Mouse (Mus musculus) neural tube, embryonic 14.5 days (tissue): ENCODE data around the gene Arhgap31. TPM values are rescaled to one million over a fixed set of nuclear protein-coding genes. Genes with fewer than 3 reads are reported as not detected.

Source experiments
- ATAC-seq: fragments of 200-750 bp; cut with Nextera tagmentation; 2 replicates; pipeline ENCODE4 v1.8.0; 2017; ENCODE audit warnings: low read depth, mild to moderate bottlenecking, moderate TSS enrichment, moderate library complexity
- H3K27ac ChIP-seq: fragments of 300-500 bp; sonication (generic); 2 replicates; pipeline ENCODE4 v1.5.1; 2014; ENCODE audit warnings: low read depth, mild to moderate bottlenecking, control low read depth, low read length, moderate library complexity, mixed read lengths
- H3K27me3 ChIP-seq: fragments of 300-500 bp; sonication (generic); 2 replicates; pipeline ENCODE4 v1.6.1; 2014; ENCODE audit warnings: low read length; ENCODE audit not compliant: control insufficient read depth, insufficient read depth
- H3K36me3 ChIP-seq: fragments of 300-500 bp; sonication (generic); 2 replicates; pipeline ENCODE4 v1.6.1; 2014; ENCODE audit warnings: low read length, mixed read lengths; ENCODE audit not compliant: control insufficient read depth, insufficient read depth
- H3K4me1 ChIP-seq: fragments of 300-500 bp; sonication (generic); 2 replicates; pipeline ENCODE4 v1.6.1; 2014; ENCODE audit warnings: low read length; ENCODE audit not compliant: control insufficient read depth, insufficient read depth
- H3K4me2 ChIP-seq: fragments of 300-500 bp; sonication (generic); 2 replicates; pipeline ENCODE4 v1.6.1; 2014; ENCODE audit warnings: mild to moderate bottlenecking, low read depth, low read length, control low read depth
- H3K4me3 ChIP-seq: fragments of 300-500 bp; sonication (generic); 2 replicates; pipeline ENCODE4 v1.5.1; 2014; ENCODE audit warnings: low read depth, low read length, control low read depth, mixed read lengths
- H3K9ac ChIP-seq: fragments of 300-500 bp; sonication (generic); replicated peaks from 2 replicates; pipeline ENCODE4 v1.6.1; 2014; ENCODE audit warnings: low read depth, mild to moderate bottlenecking, control low read depth, low read length, mixed read lengths
- H3K9me3 ChIP-seq: fragments of 300-500 bp; sonication (generic); 2 replicates; pipeline ENCODE4 v1.6.1; 2016; ENCODE audit warnings: low read length; ENCODE audit not compliant: control insufficient read depth
- WGBS: fragments of 180-500 bp; shearing (Covaris S2); extraction: QIAGEN DNeasy Blood & Tissue Kit; methylation state at CpG from one replicate; pipeline ENCODE4 v1.1.7; 2014; 5-methylcytosine and 5-hydroxymethylcytosine counted together
- polyA plus RNA-seq: library from polyadenylated mRNA; unstranded; fragments of >200 nt; fragmentation: Nextera tagmentation; extraction: Ambion mirVana; gene quantifications from 2 replicates; pipeline ENCODE4 v1.2.1, GENCODE M21; 2014

Arhgap31 gene
- polyA plus RNA-seq, 1 experiment from 2014 or later = 3.8 TPM

- Histone ChIP-seq H3K4me2 (no peak overlapping the region), H3K27ac (no peak overlapping the region), H3K27me3 (no peaks in the 10 kb centered on the region), H3K9me3 (no peaks in the 10 kb centered on the region), H3K4me3 (no peak overlapping the region), H3K36me3 (no peaks in the 10 kb centered on the region), H3K9ac (no peak overlapping the region), H3K4me1 (no peaks in the 10 kb centered on the region)
- WGBS = 88% methylated on average over 5 of the region's 5 CpGs
- no peak for ATAC-seq
These were observed 60.4 kb downstream of the Arhgap31 start for GRCm38 (mm10) chr16:38652653-38653052.

DNA sequence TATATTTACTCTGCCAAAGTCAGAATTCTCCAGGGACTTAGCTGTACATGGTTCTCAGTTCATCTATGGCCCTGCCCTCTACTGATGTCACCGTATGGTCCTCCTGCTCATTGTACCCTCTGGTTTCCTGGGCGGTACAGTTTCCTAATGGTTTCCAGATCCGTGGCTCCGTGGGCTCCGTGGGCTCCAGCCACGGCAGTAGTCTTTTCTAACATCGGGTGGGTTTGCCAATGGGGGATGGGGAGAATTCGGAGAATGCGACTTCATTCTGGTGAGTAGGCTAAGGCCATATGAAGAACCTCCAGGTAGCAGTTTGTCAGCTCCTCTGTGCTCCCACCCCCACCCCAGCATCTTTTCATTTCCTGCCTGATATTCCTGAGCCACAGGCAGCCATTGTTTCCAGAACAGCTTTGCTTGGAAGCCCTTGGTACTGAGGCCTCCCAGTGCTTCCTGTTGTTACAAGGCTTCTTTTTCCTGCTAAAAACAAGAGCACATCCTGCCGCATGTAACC is 61.3 kb downstream of the Arhgap31 start:
- H3K4me3 ChIP-seq = no peak overlapping the region
- H3K27ac ChIP-seq = no peak overlapping the region
- no peaks in the 10 kb centered on the region for H3K36me3 ChIP-seq
- H3K9me3 ChIP-seq = no peaks in the 10 kb centered on the region
- H3K4me1 ChIP-seq = no peaks in the 10 kb centered on the region
- no peak overlapping the region for H3K4me2 ChIP-seq
- no peak for ATAC-seq
- H3K27me3 ChIP-seq = no peaks in the 10 kb centered on the region
- H3K9ac ChIP-seq = no peak overlapping the region
- WGBS = 77% methylated on average over 10 of the region's 10 CpGs

- 89% methylated on average over 12 of the region's 12 CpGs for WGBS
- Histone ChIP-seq H3K9me3 (no peaks in the 10 kb centered on the region), H3K27ac (no peak overlapping the region), H3K4me3 (no peak overlapping the region), H3K4me2 (no peak overlapping the region), H3K4me1 (no peaks in the 10 kb centered on the region), H3K9ac (no peak overlapping the region), H3K27me3 (no peaks in the 10 kb centered on the region), H3K36me3 (no peaks in the 10 kb centered on the region)
- no peak for ATAC-seq
These were observed 61.8 kb downstream of the Arhgap31 start for GRCm38 (mm10) chr16:38651306-38651705.

DNA sequence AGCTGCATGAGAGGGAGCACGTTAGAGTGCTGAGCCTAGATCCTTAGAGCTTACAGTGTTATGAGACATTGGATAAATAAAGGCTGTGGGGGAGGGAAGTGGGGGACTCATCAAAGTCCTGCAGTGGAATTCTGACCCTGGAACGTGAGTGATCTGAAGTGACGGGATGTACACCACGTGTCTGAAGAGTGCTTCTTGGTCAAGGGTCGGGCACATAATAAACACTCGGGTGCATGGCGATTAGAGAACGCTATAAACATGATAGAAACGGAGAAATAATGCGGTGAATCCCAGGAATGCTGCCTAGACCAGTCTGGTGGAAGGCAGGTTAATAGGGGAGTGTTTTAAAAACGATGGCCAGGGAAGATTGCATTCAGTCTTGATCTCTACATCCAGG is 63.6 kb downstream of the Arhgap31 start:
- H3K4me2 ChIP-seq = no peak overlapping the region
- no peaks in the 10 kb centered on the region for H3K36me3 ChIP-seq
- no peak overlapping the region for H3K9ac ChIP-seq
- no peaks in the 10 kb centered on the region for H3K27me3 ChIP-seq
- H3K9me3 ChIP-seq = no peaks in the 10 kb centered on the region
- WGBS = 75% methylated on average over 11 of the region's 11 CpGs
- ATAC-seq = no peak
- no peak overlapping the region for H3K27ac ChIP-seq
- no peak overlapping the region for H3K4me3 ChIP-seq
- H3K4me1 ChIP-seq = no peaks in the 10 kb centered on the region

DNA sequence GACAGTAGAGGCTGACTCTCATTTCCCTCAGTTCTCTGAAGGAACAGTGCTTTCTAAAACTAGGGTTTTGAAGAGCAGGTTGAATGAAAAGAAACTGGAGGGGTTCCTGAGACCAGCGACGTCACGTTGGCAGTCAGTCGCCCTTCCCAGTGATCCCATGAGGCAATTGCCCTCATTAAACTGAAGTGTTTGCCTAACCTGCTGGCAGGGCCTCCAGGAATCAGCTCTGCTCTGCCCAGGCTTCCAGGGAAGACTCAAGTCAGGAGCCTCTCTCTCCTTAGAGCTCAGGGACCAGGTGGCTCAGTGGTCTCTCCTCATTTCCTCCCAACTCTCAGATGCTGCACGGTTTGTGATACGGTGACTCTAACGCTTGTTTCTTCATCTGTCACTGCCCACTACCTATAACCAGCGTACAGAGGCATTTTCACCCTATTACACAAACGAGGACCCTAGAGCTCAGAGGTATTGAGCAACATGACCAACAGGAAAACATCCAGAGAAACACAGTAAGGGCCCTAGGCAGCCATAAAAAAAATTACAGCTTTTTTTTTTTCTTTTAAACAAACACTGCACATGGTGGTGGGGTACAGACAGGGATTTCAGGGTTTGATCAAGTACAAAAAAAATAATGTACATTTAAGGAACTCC is 64.2 kb downstream of the Arhgap31 start:
- Histone ChIP-seq H3K36me3 (no peaks in the 10 kb centered on the region), H3K9ac (no peak overlapping the region)
- 73% methylated on average over 9 of the region's 9 CpGs for WGBS

DNA sequence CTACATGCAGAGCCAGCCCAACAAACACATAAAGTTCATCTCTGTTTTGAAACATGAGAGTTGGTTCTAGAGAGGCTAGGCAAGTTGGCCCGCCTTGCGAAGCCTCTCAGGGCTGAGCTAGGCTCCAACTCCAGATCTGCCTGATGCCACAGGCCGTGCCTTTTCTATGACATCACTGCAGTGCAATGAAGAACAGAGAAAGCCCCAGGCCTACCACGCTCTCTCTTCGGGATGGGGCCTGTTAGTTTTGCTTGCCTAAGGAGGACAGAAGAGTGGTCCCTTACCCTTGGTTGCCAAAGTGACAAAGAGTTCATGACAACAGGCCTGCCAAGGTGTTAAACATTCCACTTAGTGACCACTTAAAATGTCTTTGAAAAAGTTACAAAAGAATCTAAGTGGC is 64.9 kb downstream of the Arhgap31 start:
- H3K4me1 ChIP-seq = no peaks in the 10 kb centered on the region
- ATAC-seq = no peak
- no peak overlapping the region for H3K4me2 ChIP-seq
- no peak overlapping the region for H3K27ac ChIP-seq
- no peaks in the 10 kb centered on the region for H3K36me3 ChIP-seq
- no peak overlapping the region for H3K4me3 ChIP-seq
- H3K9me3 ChIP-seq = no peaks in the 10 kb centered on the region
- no peaks in the 10 kb centered on the region for H3K27me3 ChIP-seq
- 89% methylated on average over 5 of the region's 5 CpGs for WGBS
- H3K9ac ChIP-seq = no peak overlapping the region

More for the DNA sequence above, 64.2 kb downstream of the Arhgap31 start:
- no peak for ATAC-seq
- Histone ChIP-seq H3K4me3 (no peak overlapping the region), H3K4me1 (no peaks in the 10 kb centered on the region), H3K27me3 (no peaks in the 10 kb centered on the region), H3K4me2 (no peak overlapping the region), H3K27ac (no peak overlapping the region), H3K9me3 (no peaks in the 10 kb centered on the region)

- no peak overlapping the region for H3K9ac ChIP-seq
- 54% methylated on average over 2 of the region's 2 CpGs for WGBS
- no peaks in the 10 kb centered on the region for H3K9me3 ChIP-seq
- H3K27me3 ChIP-seq = no peaks in the 10 kb centered on the region
- H3K27ac ChIP-seq = no peak overlapping the region
- H3K4me2 ChIP-seq = no peak overlapping the region
- H3K36me3 ChIP-seq = no peaks in the 10 kb centered on the region
- no peak overlapping the region for H3K4me3 ChIP-seq
- H3K4me1 ChIP-seq = no peaks in the 10 kb centered on the region
- ATAC-seq = no peak
These were observed 68.6 kb downstream of the Arhgap31 start for GRCm38 (mm10) chr16:38644455-38644854.

DNA sequence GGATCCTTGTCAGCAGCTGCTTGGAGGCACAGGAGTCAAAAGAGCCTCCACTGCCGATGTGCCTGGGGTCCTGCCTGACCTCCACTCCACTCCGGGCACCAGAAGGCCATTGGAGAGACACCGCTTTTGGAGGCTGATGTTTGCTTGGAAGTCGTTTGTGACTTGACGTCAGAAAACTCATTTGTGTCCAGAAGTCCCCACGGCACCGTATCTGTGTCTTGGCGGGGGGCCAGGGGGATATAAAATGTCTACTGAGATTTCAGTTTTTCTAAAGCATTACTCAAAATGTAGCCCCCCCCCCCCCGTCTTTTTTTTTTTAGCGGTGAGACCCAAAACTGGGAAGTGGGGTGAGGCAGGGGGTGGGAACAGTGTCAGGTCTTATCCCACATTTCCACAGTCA is 76.0 kb downstream of the Arhgap31 start:
- no peaks in the 10 kb centered on the region for H3K9me3 ChIP-seq
- no peak overlapping the region for H3K4me3 ChIP-seq
- H3K27me3 ChIP-seq = no peaks in the 10 kb centered on the region
- H3K27ac ChIP-seq = no peak overlapping the region
- H3K36me3 ChIP-seq = no peaks in the 10 kb centered on the region
- no peak overlapping the region for H3K9ac ChIP-seq
- H3K4me1 ChIP-seq = no peaks in the 10 kb centered on the region
- WGBS = 71% methylated on average over 10 of the region's 10 CpGs
- ATAC-seq = no peak
- no peak overlapping the region for H3K4me2 ChIP-seq

DNA sequence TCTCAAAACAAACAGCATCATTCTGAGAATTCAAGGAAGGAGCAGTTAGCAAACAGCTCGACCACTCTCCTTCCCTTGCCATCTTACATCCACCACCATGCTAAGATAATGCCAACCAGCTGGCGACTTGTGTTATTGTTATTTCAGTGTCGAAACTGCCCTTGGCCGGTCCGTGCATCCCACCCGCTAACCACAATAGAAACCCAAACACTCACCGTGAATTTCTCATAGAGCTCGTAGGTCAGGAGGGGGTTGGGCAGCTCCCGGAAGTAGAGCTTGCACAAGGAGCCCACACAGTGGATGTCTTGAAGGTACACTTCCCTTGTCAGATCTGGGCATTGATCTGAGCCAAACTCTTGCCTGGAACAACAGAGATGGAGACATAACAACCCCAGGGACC is 76.4 kb downstream of the Arhgap31 start:
- no peaks in the 10 kb centered on the region for H3K9me3 ChIP-seq
- H3K4me2 ChIP-seq = no peak overlapping the region
- H3K36me3 ChIP-seq = no peaks in the 10 kb centered on the region
- H3K4me1 ChIP-seq = no peaks in the 10 kb centered on the region
- ATAC-seq = no peak
- no peaks in the 10 kb centered on the region for H3K27me3 ChIP-seq
- no peak overlapping the region for H3K9ac ChIP-seq
- H3K4me3 ChIP-seq = no peak overlapping the region
- 75% methylated on average over 9 of the region's 9 CpGs for WGBS
- H3K27ac ChIP-seq = no peak overlapping the region
